Mouse (Mus musculus): Measurements from ENCODE around the gene Lhfpl3.

DNA sequence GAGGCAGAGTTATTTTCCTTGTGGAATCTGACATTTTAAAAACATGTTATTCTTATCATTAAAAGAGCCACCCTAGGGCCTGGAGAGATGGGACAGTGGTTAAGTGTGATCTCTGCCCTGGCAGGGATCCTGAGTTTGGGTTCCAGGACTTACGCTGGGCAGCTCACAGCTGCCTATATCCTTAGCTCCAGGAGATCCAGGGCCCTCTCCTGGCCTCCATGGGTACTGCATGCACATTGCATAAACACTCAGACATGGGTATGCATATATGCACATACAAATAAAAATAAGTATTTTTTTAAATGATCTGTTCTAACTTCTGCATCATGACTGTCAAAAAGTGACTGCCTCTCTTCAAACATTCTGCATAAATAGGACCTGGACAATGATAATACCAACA lies 115.5 kb downstream of the Lhfpl3 start:
- TF ChIP-seq CTCF (IDR thresholded peaks at IDR 0.05; ENCODE audit: extremely low read depth, insufficient read depth, low read length) (no peak), POLR2A (IDR thresholded peaks at IDR 0.05; ENCODE audit: extremely low read depth, insufficient read depth, low read length) (no peak)
